Mouse (Mus musculus) natural killer cell, adult 2 months (primary cell): ENCODE measurements around the gene Ssr3.
"Not testable (repeated sequence)": the region's sequence is repeated elsewhere in the genome, so short reads cannot be mapped to it uniquely, and the experiment has no call there.

Experiments used
- DNase-seq, 2 experiments: peaks; one replicate each; pipeline ENCODE4 v3.0.0; 2022; ENCODE audit warnings: low spot score in 2 of 2

Gene Ssr3

DNA sequence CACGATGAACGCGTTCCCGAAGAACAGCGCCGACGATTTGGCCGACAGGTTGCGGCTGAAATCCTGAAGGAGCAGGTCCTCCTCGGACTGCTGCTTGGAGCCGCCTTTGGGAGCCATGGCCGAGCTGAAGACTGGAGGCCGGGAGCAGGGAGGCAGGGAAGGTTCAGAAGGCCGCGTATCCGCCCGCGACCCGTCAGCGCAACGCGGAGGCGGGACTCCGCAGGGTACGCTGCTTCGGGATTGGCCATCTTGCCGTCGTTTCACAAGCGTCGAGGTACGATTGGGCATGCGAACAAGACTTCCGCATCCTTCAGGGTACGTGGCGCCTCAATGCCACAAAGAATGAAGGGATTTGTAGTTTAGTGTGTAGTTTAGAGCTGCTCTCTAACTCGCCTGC is at the start of gene Ssr3:
Gene Ssr3 (minus strand): TSS at position 203 of the 397 bp plus-strand sequence.
- DNase-seq: peak; percentile 87 to 89

GRCm38 (mm10) chr3:65441586-65442111 is 49.2 kb upstream of the Ssr3 start:
- DNase-seq: no peak

- DNase-seq: no peak
Observed at GRCm38 (mm10) chr3:65438511-65439228, 46.2 kb upstream of the Ssr3 start.

DNA sequence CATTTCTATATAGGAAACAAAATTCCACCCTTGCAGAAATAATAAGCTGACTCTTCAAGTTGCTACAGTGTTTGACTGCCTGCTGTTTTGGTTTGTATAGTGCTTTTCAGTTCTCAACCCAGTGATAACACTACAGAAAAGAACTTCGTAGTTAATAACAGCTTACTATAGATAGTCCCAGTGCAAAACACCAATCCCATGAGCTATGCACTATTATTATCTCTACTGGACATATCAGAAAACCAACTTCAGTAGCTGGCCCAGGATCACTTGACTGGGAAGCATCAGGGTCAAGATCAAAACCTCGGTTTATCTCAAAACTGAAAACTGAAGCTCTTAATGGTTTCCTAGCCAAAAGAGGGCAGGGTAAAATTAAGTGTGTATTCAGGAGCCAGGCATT is 43.4 kb upstream of the Ssr3 start:
- no peak for DNase-seq

- DNase-seq: no peak
Observed at GRCm38 (mm10) chr3:65435101-65435571, 42.7 kb upstream of the Ssr3 start.

- DNase-seq: no peak
Observed at GRCm38 (mm10) chr3:65432236-65432635, 39.8 kb upstream of the Ssr3 start.

GRCm38 (mm10) chr3:65419706-65420105 is 27.3 kb upstream of the Ssr3 start:
- no peak for DNase-seq

- no peak for DNase-seq
Observed at GRCm38 (mm10) chr3:65417913-65418594, 25.6 kb upstream of the Ssr3 start.

DNA sequence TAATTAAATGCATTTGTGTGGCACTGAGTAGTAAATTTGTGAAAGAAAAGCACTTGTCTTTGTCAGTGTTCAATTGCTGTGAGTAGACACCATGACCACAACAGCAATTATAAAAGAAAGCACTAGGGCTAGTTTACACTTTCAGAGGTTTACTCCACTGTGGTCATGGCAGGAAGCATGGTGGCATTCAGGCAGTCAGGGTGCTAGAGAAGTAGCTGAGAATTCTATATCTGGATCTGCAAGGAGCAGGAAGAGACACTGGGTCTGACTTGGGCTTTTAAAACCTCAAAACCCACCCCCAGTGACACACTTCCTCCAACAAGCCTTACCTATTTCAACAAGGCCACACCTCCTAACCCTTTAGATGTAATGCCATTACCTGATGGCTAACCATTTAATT is 24.1 kb upstream of the Ssr3 start:
- DNase-seq: no peak

DNA sequence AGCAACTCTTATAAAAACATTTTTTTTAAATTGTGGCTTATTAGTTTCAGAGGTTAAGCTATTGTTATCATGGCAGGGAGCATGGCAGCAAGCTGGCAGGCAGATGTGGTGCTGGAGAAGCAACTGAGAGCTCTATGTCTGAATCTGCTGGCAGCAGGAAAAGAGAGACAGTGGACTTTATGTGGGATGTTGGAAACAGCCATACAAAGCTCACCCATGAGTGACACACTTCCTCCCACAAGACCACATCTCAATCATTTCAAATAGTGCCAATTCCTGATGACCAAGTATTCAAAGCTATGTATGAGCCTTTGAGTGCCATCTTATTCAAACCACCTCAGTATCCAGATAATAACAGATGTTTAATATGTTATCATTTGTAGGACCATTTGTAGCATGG is 15.5 kb upstream of the Ssr3 start:
- DNase-seq: no peak

- no peak for DNase-seq
Observed at GRCm38 (mm10) chr3:65405781-65406180, 13.4 kb upstream of the Ssr3 start.

GRCm38 (mm10) chr3:65397566-65397965 is 5.1 kb upstream of the Ssr3 start:
- no peak for DNase-seq

DNA sequence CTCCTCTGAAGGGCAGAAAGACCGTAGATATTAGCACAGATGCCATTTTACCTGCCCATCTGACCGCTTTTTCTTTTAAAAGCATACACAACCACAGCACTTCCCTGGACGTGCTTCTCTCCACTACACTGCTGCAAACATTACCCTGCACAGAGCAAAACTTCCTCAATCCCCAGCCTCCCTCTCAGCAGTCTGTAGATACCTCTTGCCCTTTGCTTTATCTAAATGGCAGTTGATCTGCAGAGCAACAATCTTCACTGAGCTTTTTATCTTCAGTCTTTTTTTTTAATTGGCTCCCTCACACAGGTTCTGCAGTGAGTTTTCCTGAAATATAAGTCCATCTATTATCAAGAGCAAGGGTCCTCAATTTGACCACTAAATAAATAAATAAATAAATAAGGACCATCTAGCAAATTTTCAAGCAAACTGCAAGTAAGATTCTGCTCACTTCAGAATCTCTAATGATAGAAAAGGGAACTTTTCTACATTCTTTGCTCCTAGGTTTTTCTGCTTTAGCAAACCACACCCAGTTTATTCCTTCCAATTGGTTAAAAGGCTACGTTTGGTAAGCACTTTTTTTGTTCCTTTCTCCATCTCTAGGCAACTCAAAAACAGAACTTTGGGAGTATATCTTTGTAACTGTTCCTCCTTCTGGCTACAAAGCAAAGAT is 4.5 kb upstream of the Ssr3 start:
- no peak for DNase-seq

DNA sequence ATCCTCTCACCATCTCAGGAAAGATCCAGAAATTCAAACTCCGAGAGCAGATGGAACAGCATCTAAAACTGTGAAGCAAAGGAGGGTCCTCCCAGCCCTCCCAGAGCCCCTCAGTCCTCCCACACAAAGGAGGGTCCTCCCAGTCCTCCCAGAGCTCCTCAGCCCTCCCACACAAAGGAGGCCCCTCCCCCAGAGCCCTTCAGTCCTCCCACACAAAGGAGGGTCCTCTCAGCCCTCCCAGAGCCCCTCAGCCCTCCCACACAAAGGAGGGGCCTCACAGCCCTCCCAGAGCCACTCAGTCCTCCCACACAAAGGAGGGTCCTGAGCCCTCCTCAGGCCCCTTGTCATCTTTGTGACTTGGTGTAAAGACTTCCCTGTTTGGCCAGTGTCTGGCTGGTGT is 2.7 kb upstream of the Ssr3 start:
- DNase-seq: not testable (repeated sequence)

DNA sequence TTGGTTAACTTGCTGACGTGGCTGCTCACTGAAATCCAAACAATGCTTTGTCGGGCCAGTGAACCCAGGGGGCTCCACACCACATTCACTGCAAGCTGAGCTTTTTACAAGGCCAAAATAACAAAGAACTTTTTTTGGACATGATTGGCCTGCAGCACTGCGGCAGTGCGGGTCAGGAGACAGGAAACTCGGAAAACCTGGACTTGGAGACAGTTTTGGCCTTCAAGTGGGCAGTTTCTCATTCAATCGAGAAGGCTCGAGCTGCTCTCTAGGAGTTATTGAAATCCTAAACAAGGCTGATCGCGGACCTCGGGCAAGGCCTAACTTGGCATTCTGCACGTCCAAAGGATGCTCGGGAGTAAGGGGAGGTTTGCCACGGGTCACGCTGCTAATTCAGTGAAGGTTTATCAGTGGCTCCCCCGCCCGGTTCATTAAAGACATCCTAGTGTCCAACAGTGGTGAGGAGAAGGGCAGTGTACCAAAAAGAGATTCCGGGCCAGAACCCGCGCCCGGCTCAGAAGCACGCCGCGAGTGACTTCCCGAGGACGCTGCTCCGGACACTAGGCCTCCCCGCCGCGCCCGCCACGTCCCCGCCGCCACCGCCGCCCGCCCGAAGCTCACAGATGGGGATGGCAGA is 521 bp downstream of the Ssr3 start:
- DNase-seq: peak in 1 of 2 experiments; percentile 1

- DNase-seq: no peak
Observed at GRCm38 (mm10) chr3:65391222-65391783, 1.1 kb downstream of the Ssr3 start.

DNA sequence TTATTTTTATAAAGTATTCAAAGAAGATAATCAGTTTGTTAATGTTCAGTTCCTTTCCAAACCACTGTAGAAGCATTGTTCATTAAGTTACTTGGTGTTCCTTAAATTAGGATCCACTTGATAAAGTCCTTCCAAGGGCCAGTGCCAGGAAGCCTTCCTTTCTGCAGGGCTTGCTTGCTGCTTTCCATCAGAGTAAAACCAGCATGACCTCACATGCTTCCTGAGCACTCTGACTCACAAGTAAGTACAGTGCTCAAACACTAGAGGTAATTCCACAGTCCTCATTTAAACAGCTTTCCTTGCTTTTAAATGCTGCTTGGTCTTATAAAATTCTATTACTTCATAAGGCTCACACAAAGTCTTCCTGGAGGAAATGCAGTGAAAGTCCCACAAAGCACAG is 6.7 kb downstream of the Ssr3 start:
- DNase-seq: no peak

DNA sequence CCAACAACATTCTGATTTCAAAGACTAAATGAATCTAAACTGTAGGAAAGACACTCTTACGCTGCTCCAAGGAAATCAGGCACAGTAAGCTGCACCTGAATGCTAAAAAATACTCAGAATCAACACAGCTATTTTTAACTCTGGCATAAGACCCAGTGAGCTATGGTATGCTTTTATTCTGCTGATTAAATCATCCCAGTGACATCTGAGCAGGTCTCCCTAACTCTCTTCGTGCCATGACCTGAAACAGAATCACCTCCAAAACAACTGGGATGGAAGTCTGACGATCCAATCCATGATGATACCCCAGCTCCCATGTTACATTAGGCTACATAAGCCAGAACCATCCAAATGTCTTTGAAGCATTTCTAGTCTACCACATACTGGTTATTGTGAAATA is 8.0 kb downstream of the Ssr3 start:
- no peak for DNase-seq

- DNase-seq: no peak
Observed at GRCm38 (mm10) chr3:65381094-65381493, 11.3 kb downstream of the Ssr3 start.

- DNase-seq: peak in 1 of 2 experiments; percentile 16
Observed at GRCm38 (mm10) chr3:65379884-65380539, 12.4 kb downstream of the Ssr3 start.

DNA sequence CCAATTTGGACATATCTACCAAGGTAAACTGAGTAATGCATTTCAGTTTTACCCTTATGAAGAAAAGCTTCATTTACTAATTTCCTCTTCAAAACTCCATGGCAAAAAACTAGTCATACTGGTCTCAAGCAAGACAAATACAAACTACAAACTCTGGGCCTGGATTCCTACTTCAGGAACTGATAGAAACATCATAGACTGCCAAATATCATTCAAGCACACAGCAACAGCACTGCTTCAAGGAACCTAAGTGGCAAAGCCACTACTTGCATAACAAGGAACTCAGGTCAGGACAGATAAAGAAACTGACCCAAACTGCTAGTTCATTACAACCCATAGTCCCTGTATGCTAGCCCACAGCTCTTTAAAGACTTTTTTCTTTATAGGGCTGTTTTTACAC is 13.7 kb downstream of the Ssr3 start:
- DNase-seq: no peak
